Mouse (Mus musculus): Measurements from ENCODE around the gene Tet1. TPM values are rescaled to one million over a fixed set of nuclear protein-coding genes. Genes with fewer than 3 reads are reported as not detected.
A peak's percentile ranks its signal among the peaks of the same experiment; 100 is the strongest.

The Tet1 gene
- polyA plus RNA-seq, 1 experiment from 2014 or later, result 24.4 TPM

GRCm38 (mm10) chr10:62865167-62866034 is 43.4 kb downstream of the Tet1 start:
- H3K27me3 ChIP-seq, result no peaks in the 10 kb centered on the region
- whole genome bisulfite sequencing, result 1% methylated on average over 28 of the region's 28 CpGs
- peaks cover 7% of the 10 kb centered on the region; the same call in 1 of the 2 replicates for H3K36me3 ChIP-seq
- peak overlapping the region; percentile 82 for H3K27ac ChIP-seq (replicated peaks)
- H3K9me3 ChIP-seq (replicated peaks), result no peaks in the 10 kb centered on the region
- H3K4me2 ChIP-seq (replicated peaks), result peak overlapping the region; percentile 86
- peak; percentile 94 for ATAC-seq (ENCODE audit: insufficient number of reproducible peaks, low FRiP score, low TSS enrichment, low read depth)
- peak overlapping the region; percentile 29 for H3K9ac ChIP-seq
- H3K4me1 ChIP-seq, result peaks cover 27% of the 10 kb centered on the region; the same call in 1 of the 2 replicates
- H3K4me3 ChIP-seq (replicated peaks), result peak overlapping the region; percentile 52

GRCm38 (mm10) chr10:62863563-62863962 is 45.2 kb downstream of the Tet1 start:
- peak overlapping the region; percentile 37 for H3K4me2 ChIP-seq (replicated peaks)
- 51% methylated on average over 3 of the region's 3 CpGs for WGBS
- peak overlapping the region; percentile 52 for H3K4me3 ChIP-seq (replicated peaks)
- H3K4me1 ChIP-seq, result peaks cover 27% of the 10 kb centered on the region; the same call in 1 of the 2 replicates
- no peaks in the 10 kb centered on the region for H3K9me3 ChIP-seq (replicated peaks)
- H3K27ac ChIP-seq (replicated peaks), result no peak overlapping the region
- H3K27me3 ChIP-seq, result no peaks in the 10 kb centered on the region
- no peak for ATAC-seq (ENCODE audit: insufficient number of reproducible peaks, low FRiP score, low TSS enrichment, low read depth)
- H3K9ac ChIP-seq, result no peak overlapping the region
- peaks cover 8% of the 10 kb centered on the region; the same call in 1 of the 2 replicates for H3K36me3 ChIP-seq

GRCm38 (mm10) chr10:62862435-62862834 is 46.4 kb downstream of the Tet1 start:
- WGBS, result 94% methylated on average over 1 of the region's 1 CpGs
- Histone ChIP-seq H3K27me3 (no peaks in the 10 kb centered on the region), H3K4me1 (peaks cover 27% of the 10 kb centered on the region; the same call in 1 of the 2 replicates), H3K27ac (replicated peaks) (no peak overlapping the region), H3K9me3 (replicated peaks) (no peaks in the 10 kb centered on the region), H3K4me2 (replicated peaks) (no peak overlapping the region), H3K9ac (no peak overlapping the region), H3K36me3 (peaks cover 8% of the 10 kb centered on the region; the same call in 1 of the 2 replicates), H3K4me3 (replicated peaks) (no peak overlapping the region)
- ATAC-seq (ENCODE audit: insufficient number of reproducible peaks, low FRiP score, low TSS enrichment, low read depth), result no peak

GRCm38 (mm10) chr10:62858967-62859366 is 49.8 kb downstream of the Tet1 start:
- Histone ChIP-seq H3K9ac (no peak overlapping the region), H3K27ac (replicated peaks) (no peak overlapping the region), H3K9me3 (replicated peaks) (no peaks in the 10 kb centered on the region), H3K4me2 (replicated peaks) (no peak overlapping the region), H3K4me1 (peaks cover 4% of the 10 kb centered on the region; the same call in 1 of the 2 replicates), H3K4me3 (replicated peaks) (no peak overlapping the region), H3K36me3 (peaks cover 8% of the 10 kb centered on the region; the same call in 1 of the 2 replicates), H3K27me3 (no peaks in the 10 kb centered on the region)
- ATAC-seq (ENCODE audit: insufficient number of reproducible peaks, low FRiP score, low TSS enrichment, low read depth), result no peak
- 89% methylated on average over 5 of the region's 5 CpGs for WGBS

- H3K4me3 ChIP-seq (replicated peaks), result no peak overlapping the region
- H3K9ac ChIP-seq, result no peak overlapping the region
- no peaks in the 10 kb centered on the region for H3K9me3 ChIP-seq (replicated peaks)
- no peaks in the 10 kb centered on the region for H3K27me3 ChIP-seq
- H3K36me3 ChIP-seq, result 0 out of 2 replicates have a peak, but pooled peaks cover 5% of the 10 kb centered on the region
- ATAC-seq (ENCODE audit: insufficient number of reproducible peaks, low FRiP score, low TSS enrichment, low read depth), result no peak
- 0 out of 2 replicates have a peak, but pooled peaks cover under 1% of the 10 kb centered on the region for H3K4me1 ChIP-seq
- no peak overlapping the region for H3K27ac ChIP-seq (replicated peaks)
- no peak overlapping the region for H3K4me2 ChIP-seq (replicated peaks)
- 69% methylated on average over 10 of the region's 10 CpGs for WGBS
Measured at GRCm38 (mm10) chr10:62856690-62857290, 52.0 kb downstream of the Tet1 start.

GRCm38 (mm10) chr10:62854992-62855391 is 53.8 kb downstream of the Tet1 start:
- ATAC-seq (ENCODE audit: insufficient number of reproducible peaks, low FRiP score, low TSS enrichment, low read depth), result no peak
- H3K27ac ChIP-seq (replicated peaks), result no peak overlapping the region
- no peaks in the 10 kb centered on the region for H3K9me3 ChIP-seq (replicated peaks)
- no peak overlapping the region for H3K4me2 ChIP-seq (replicated peaks)
- no peaks in the 10 kb centered on the region for H3K36me3 ChIP-seq
- no peak overlapping the region for H3K4me3 ChIP-seq (replicated peaks)
- H3K4me1 ChIP-seq, result peaks cover 5% of the 10 kb centered on the region; the same call in 1 of the 2 replicates
- WGBS, result 62% methylated on average over 2 of the region's 2 CpGs
- no peak overlapping the region for H3K9ac ChIP-seq
- no peaks in the 10 kb centered on the region for H3K27me3 ChIP-seq

- Histone ChIP-seq H3K36me3 (no peaks in the 10 kb centered on the region), H3K27ac (replicated peaks) (no peak overlapping the region), H3K4me2 (replicated peaks) (no peak overlapping the region), H3K27me3 (no peaks in the 10 kb centered on the region), H3K4me3 (replicated peaks) (no peak overlapping the region), H3K9me3 (replicated peaks) (no peaks in the 10 kb centered on the region), H3K4me1 (peaks cover 5% of the 10 kb centered on the region; the same call in 1 of the 2 replicates), H3K9ac (no peak overlapping the region)
- no peak for ATAC-seq (ENCODE audit: insufficient number of reproducible peaks, low FRiP score, low TSS enrichment, low read depth)
- 75% methylated on average over 4 of the region's 4 CpGs for WGBS
Measured at GRCm38 (mm10) chr10:62854581-62854980, 54.2 kb downstream of the Tet1 start.

- no peak overlapping the region for H3K4me3 ChIP-seq (replicated peaks)
- ATAC-seq (ENCODE audit: insufficient number of reproducible peaks, low FRiP score, low TSS enrichment, low read depth), result no peak
- H3K9me3 ChIP-seq (replicated peaks), result no peaks in the 10 kb centered on the region
- peak overlapping the region; percentile 78 for H3K27ac ChIP-seq (replicated peaks)
- no peaks in the 10 kb centered on the region for H3K27me3 ChIP-seq
- no peaks in the 10 kb centered on the region for H3K36me3 ChIP-seq
- H3K4me2 ChIP-seq (replicated peaks), result no peak overlapping the region
- WGBS, result 59% methylated on average over 7 of the region's 7 CpGs
- peaks cover 13% of the 10 kb centered on the region; the same call in 1 of the 2 replicates for H3K4me1 ChIP-seq
- H3K9ac ChIP-seq, result no peak overlapping the region
Measured at GRCm38 (mm10) chr10:62851578-62851977, 57.2 kb downstream of the Tet1 start.

- H3K27me3 ChIP-seq, result no peaks in the 10 kb centered on the region
- ATAC-seq (ENCODE audit: insufficient number of reproducible peaks, low FRiP score, low TSS enrichment, low read depth), result peak; percentile 84
- no peaks in the 10 kb centered on the region for H3K36me3 ChIP-seq
- H3K27ac ChIP-seq (replicated peaks), result peak overlapping the region; percentile 79
- WGBS, result 41% methylated on average over 4 of the region's 4 CpGs
- H3K9ac ChIP-seq, result no peak overlapping the region
- H3K4me2 ChIP-seq (replicated peaks), result no peak overlapping the region
- peaks cover 13% of the 10 kb centered on the region; the same call in 1 of the 2 replicates for H3K4me1 ChIP-seq
- H3K4me3 ChIP-seq (replicated peaks), result no peak overlapping the region
- no peaks in the 10 kb centered on the region for H3K9me3 ChIP-seq (replicated peaks)
Measured at GRCm38 (mm10) chr10:62851025-62851424, 57.8 kb downstream of the Tet1 start.

- Histone ChIP-seq H3K9me3 (replicated peaks) (no peaks in the 10 kb centered on the region), H3K9ac (no peak overlapping the region), H3K4me1 (peaks cover 14% of the 10 kb centered on the region), H3K36me3 (no peaks in the 10 kb centered on the region), H3K27ac (replicated peaks) (no peak overlapping the region), H3K4me3 (replicated peaks) (no peak overlapping the region), H3K4me2 (replicated peaks) (no peak overlapping the region), H3K27me3 (no peaks in the 10 kb centered on the region)
- 93% methylated on average over 2 of the region's 2 CpGs for WGBS
- no peak for ATAC-seq (ENCODE audit: insufficient number of reproducible peaks, low FRiP score, low TSS enrichment, low read depth)
Measured at GRCm38 (mm10) chr10:62848783-62849182, 60.0 kb downstream of the Tet1 start.

GRCm38 (mm10) chr10:62847069-62847626 is 61.6 kb downstream of the Tet1 start:
- H3K4me1 ChIP-seq, result peaks cover 19% of the 10 kb centered on the region
- H3K27me3 ChIP-seq, result no peaks in the 10 kb centered on the region
- 51% methylated on average over 12 of the region's 12 CpGs for WGBS
- no peaks in the 10 kb centered on the region for H3K36me3 ChIP-seq
- H3K27ac ChIP-seq (replicated peaks), result no peak overlapping the region
- no peak for ATAC-seq (ENCODE audit: insufficient number of reproducible peaks, low FRiP score, low TSS enrichment, low read depth)
- H3K4me2 ChIP-seq (replicated peaks), result no peak overlapping the region
- H3K4me3 ChIP-seq (replicated peaks), result no peak overlapping the region
- no peak overlapping the region for H3K9ac ChIP-seq
- no peaks in the 10 kb centered on the region for H3K9me3 ChIP-seq (replicated peaks)
